Mouse (Mus musculus): ENCODE measurements around the gene Olfr1495.
"Not testable (repeated sequence)": the region's sequence is repeated elsewhere in the genome, so short reads cannot be mapped to it uniquely, and the experiment has no call there.

Gene Olfr1495

DNA sequence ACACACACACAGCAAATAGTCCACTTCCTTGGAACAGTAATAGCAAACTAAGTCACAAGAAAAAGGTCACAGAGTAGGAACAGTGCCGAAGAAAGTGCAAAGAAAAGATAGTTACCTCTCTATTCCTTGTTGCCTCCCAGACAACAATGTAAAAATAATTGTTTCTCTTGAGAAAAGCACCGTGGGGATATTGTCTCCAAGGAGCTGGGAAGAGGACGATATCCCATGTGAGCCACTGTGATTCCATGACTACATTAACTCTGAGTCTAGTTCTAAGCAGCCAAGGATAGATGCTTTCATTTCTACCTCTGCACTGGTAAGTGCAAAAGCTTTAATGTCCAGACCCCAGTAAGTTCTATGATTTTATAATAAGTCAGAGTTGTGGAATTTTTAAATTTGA lies at the start of gene Olfr1495:
Gene Olfr1495, plus strand, starts transcription at position 301 of the 400 bp plus-strand sequence.
- no peak for DNase-seq (ENCODE audit: extremely low spot score, low read depth, low spot score)

GRCm38 (mm10) chr19:13722978-13723377 lies 41.4 kb upstream of the Olfr1495 start, which contains the start of gene Olfr1493-ps1:
TSS of gene Olfr1493-ps1 (plus strand) at chr19:13723278.
- DNase-seq (ENCODE audit: extremely low spot score, low read depth, low spot score) = no peak

GRCm38 (mm10) chr19:13739428-13739827 lies 25.0 kb upstream of the Olfr1495 start, which contains the start of gene Olfr1494:
TSS of gene Olfr1494 (plus strand) at chr19:13739728.
- DNase-seq (ENCODE audit: extremely low spot score, low read depth, low spot score) = no peak

- no peak for DNase-seq (ENCODE audit: extremely low spot score, low read depth, low spot score)
Observed at GRCm38 (mm10) chr19:13749366-13749765, 15.0 kb upstream of the Olfr1495 start.

GRCm38 (mm10) chr19:13768565-13769276 lies 4.3 kb downstream of the Olfr1495 start:
- no peak for DNase-seq (ENCODE audit: extremely low spot score, low read depth, low spot score)

DNA sequence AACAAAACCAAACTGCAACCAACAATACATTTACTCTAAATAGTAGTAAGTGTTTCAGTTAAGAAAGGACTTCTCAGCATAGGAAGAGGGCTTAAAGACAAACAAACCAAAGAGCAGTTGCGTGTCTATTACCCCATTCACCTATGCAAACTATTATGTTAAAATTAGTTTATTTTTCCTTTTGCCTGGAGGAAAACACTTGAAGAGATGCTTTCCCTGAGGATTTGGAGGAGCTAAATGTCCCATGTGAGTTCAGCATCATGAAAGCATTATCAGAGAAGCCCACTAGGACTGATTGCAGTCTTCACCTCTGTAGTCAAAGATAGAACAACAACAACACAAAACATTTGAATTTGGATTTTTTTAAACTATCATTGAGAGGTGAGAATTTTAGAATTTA lies 13.2 kb downstream of the Olfr1495 start, which contains the start of gene Olfr1496:
Gene Olfr1496, plus strand, starts transcription at position 301 of the 400 bp plus-strand sequence.
- DNase-seq (ENCODE audit: extremely low spot score, low read depth, low spot score) = no peak

- DNase-seq (ENCODE audit: extremely low spot score, low read depth, low spot score) = no peak
Observed at GRCm38 (mm10) chr19:13798102-13798501, 33.7 kb downstream of the Olfr1495 start, which contains the start of gene Olfr1497. TSS of gene Olfr1497 (minus strand) at chr19:13798202.

GRCm38 (mm10) chr19:13805486-13805885 lies 41.1 kb downstream of the Olfr1495 start:
- not testable (repeated sequence) for DNase-seq (ENCODE audit: extremely low spot score, low read depth, low spot score)

DNA sequence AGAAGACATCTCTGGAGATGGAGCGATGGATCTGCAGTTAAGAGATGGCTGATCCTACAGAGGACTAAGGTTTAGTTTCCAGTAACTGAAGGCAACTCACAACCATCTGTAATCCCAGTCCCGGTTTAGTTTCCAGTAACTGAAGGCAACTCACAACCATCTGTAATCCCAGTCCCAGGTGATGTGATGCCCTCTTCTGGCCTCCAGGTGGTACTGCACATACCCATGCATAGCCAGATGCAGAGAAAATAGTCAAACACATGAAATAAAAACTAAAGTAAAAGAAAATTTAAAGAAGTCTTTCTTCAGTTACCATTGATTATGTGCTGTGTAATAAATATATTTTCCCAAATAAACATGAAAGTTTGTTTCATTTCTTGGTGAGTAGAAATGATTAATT lies 48.4 kb downstream of the Olfr1495 start:
- DNase-seq (ENCODE audit: extremely low spot score, low read depth, low spot score) = no peak

GRCm38 (mm10) chr19:13818827-13819226 lies 54.4 kb downstream of the Olfr1495 start:
- peak; percentile 0 for DNase-seq (ENCODE audit: extremely low spot score, low read depth, low spot score)

DNA sequence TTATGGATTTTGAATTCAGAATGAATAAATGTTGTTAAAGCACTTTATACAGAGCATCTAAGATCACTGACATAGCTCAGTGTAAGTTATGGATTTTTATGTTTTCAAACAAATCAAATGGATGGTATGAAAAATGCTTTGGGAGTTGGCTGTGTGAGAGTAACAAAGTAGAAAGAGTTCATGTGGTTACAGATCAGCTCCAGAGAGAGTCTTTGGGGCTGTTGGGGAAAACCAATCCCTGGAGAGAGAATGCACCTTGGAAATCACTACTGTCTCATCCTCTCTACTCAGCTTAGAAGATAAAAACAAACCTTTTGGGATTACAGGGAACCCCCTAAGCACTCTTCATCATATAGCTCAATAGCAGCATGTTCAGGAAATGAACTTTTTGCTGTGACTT lies 54.9 kb downstream of the Olfr1495 start, which contains the start of gene Olfr1499:
Gene Olfr1499, minus strand, starts transcription at position 101 of the 400 bp plus-strand sequence.
- DNase-seq (ENCODE audit: extremely low spot score, low read depth, low spot score) = no peak
